Mouse (Mus musculus): ENCODE measurements around the gene Eng.

DNA sequence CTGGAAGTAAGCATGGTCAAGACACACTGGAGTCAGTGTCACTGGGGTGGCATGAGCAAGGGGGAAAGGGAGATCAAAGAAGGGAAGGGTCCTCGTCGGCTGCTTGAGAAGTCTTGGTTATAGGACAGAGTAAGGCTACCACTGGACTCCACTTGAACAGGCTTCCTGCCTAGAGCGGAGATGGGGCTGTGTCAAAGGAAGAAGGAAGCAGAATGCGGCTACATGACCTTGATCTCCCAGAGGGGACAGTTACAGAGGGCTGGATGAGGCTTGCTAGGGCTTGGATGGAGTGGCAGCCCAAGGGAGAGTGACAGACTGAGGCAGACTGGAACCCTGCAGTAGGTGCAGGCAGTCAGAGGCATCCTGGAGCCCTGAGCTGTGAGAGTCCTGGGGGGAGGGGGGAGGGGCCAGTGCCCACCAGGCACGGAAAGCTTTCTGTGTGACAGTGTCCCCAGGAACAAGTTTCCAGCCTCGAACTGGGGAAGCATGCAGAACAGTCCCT lies 5.8 kb upstream of the Eng start:
- TF ChIP-seq CTCF (IDR thresholded peaks at IDR 0.05; ENCODE audit: control insufficient read depth, insufficient read depth, low read length) = no peak
- TF ChIP-seq POLR2A (IDR thresholded peaks at IDR 0.05; ENCODE audit: borderline replicate concordance, control insufficient read depth, low read depth, low read length) = no peak
